In the genomic region with DNA sequence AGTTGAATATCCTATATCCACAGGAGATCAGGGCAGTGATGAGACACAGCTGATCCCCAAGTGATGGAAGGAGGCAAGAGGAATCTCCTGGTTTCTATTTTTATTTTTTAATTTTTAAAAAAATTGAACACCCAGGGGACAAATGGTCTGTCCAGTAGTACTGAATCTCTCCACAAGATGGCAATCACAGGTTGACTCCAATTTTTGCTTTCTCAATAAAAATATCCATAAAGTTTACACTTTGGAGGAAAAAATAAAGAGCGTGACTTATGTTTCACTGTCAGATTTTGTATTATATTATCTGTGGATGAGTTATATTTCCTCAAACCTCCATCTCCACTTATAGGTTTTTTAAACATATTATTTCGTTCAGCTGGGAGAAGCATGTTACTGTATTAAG, we compare ENCODE assay signal across 15 mouse cellular contexts.
DNase-seq lines count a peak whose midpoint lies in the region; ATAC-seq lines count a peak whose summit lies in the region.
"Had no signal": no experiment of that assay in that cellular context is flagged by ENCODE, and none has a peak within 500 bp of the region (broad histone marks: within the 10 kb centered on the region; RNA-seq: fewer than 3 reads in every experiment).

No protein-coding gene starts in this region.

- 61% methylated on average over 2 of the region's 2 CpGs for WGBS in heart, embryonic 11.5 days (ENCODE audit: insufficient replicate concordance)

- peak; percentile 50; the same call in 1 of the 2 replicates for ATAC-seq in frontal cortex, adult (ENCODE audit: low TSS enrichment)
- no peak for ATAC-seq in heart, embryonic 11.5 days (replicated peaks; ENCODE audit: insufficient number of reproducible peaks, low FRiP score, low TSS enrichment)
- ATAC-seq: intestine, embryonic 15.5 days had no signal

- H3K36me3 ChIP-seq in heart, embryonic 11.5 days (ENCODE audit: control insufficient read depth, insufficient read depth, low read length): no peaks in the 10 kb centered on the region
- H3K36me3 ChIP-seq: intestine, embryonic 15.5 days; liver, embryonic 13.5 days; stomach, embryonic 15.5 days had no signal

- H3K9me3 ChIP-seq in heart, embryonic 11.5 days (replicated peaks; ENCODE audit: control insufficient read depth, low read length): no peaks in the 10 kb centered on the region
- H3K9me3 ChIP-seq: intestine, embryonic 15.5 days; liver, embryonic 13.5 days; megakaryocyte, embryonic 14.5 days; stomach, embryonic 15.5 days had no signal

- no peaks in the 10 kb centered on the region for H3K27me3 ChIP-seq in heart, embryonic 11.5 days (ENCODE audit: control insufficient read depth, insufficient read depth, low read length)
- H3K27me3 ChIP-seq: intestine, embryonic 15.5 days; liver, embryonic 13.5 days; megakaryocyte, embryonic 14.5 days; stomach, embryonic 15.5 days had no signal

- no peaks in the 10 kb centered on the region for H3K4me1 ChIP-seq in heart, embryonic 11.5 days (ENCODE audit: control insufficient read depth, insufficient read depth, low read length)
- H3K4me1 ChIP-seq: intestine, embryonic 15.5 days; liver, embryonic 13.5 days; megakaryocyte, embryonic 14.5 days; stomach, embryonic 15.5 days had no signal

- H3K27ac ChIP-seq in heart, embryonic 11.5 days (ENCODE audit: low read depth, low read length): no peak overlapping the region
- H3K27ac ChIP-seq: intestine, embryonic 15.5 days; liver, embryonic 13.5 days; stomach, embryonic 15.5 days had no signal

- no peak overlapping the region for H3K4me2 ChIP-seq in heart, embryonic 11.5 days
- H3K4me2 ChIP-seq: intestine, embryonic 15.5 days; liver, embryonic 13.5 days; stomach, embryonic 15.5 days had no signal

- intact Hi-C loops in left cerebral cortex, postnatal 25 days (cut with DNase I): loop anchor here (5.0 kb wide), 1 partner anchor 178 kb away; no protein-coding TSS in a partner anchor
- intact Hi-C loops in left cerebral cortex, postnatal 4 days (cut with DNase I): no loop called here

- no peak overlapping the region for H3K9ac ChIP-seq in heart, embryonic 11.5 days (ENCODE audit: low read depth, low read length)
- H3K9ac ChIP-seq: intestine, embryonic 15.5 days; liver, embryonic 13.5 days; stomach, embryonic 15.5 days had no signal

- H3K4me3 ChIP-seq in heart, embryonic 11.5 days (ENCODE audit: low read depth, low read length): no peak overlapping the region
- H3K4me3 ChIP-seq: intestine, embryonic 15.5 days; liver, embryonic 13.5 days; megakaryocyte, embryonic 14.5 days; stomach, embryonic 15.5 days had no signal

- no peak for DNase-seq in frontal cortex, postnatal 10 days (ENCODE audit: low spot score in 2 of 2)
- peak; percentile 25 to 37 for DNase-seq in left cerebral cortex, postnatal 25 days (ENCODE audit: low spot score in 2 of 2)
- no peak for DNase-seq in left cerebral cortex, postnatal 4 days
- peak; percentile 30 for DNase-seq in A20 (ENCODE audit: low read depth, low spot score)
- DNase-seq in Muller cell, postnatal 12 days (ENCODE audit: inconsistent ontology term): peak; percentile 13
- DNase-seq in spleen, adult 12 weeks (ENCODE audit: low spot score): no peak
- DNase-seq: adrenal gland, adult 2 months; cerebellum, adult 18-20 months; heart, postnatal 14 days; liver, embryonic 13.5 days had no signal

Comparison
In these comparisons a context has a peak if more than half of its experiments do, and no peak if none do; other contexts are left out.
1. DNase-seq: peak in left cerebral cortex, postnatal 25 days (2 of 2), A20 (single experiment) and Muller cell, postnatal 12 days (single experiment); none in frontal cortex, postnatal 10 days (0 of 2), left cerebral cortex, postnatal 4 days (single experiment) and spleen, adult 12 weeks (single experiment).